Mouse (Mus musculus) kidney, postnatal 0 days (tissue): ENCODE data around the gene Il2rb. TPM values are rescaled to one million over a fixed set of nuclear protein-coding genes. Genes with fewer than 3 reads are reported as not detected.

Source experiments
- ATAC-seq: fragments of 200-750 bp; cut with Nextera tagmentation; replicated peaks from 2 replicates; pipeline ENCODE4 v1.8.0; 2017; ENCODE audit warnings: low read depth, moderate number of reproducible peaks, moderate TSS enrichment, moderate library complexity; ENCODE audit not compliant: low FRiP score
- DNase-seq: peaks from one replicate; pipeline ENCODE4 v3.0.0-alpha.2; 2016; ENCODE audit warnings: low spot score
- H3K27ac ChIP-seq: fragments of 300-500 bp; sonication (generic); 2 replicates; pipeline ENCODE4 v1.5.1; 2014; ENCODE audit warnings: mild to moderate bottlenecking
- H3K27me3 ChIP-seq: fragments of 300-500 bp; sonication (generic); 2 replicates; pipeline ENCODE4 v1.6.1; 2014; ENCODE audit warnings: low read length, mixed read lengths; ENCODE audit not compliant: insufficient read depth
- H3K36me3 ChIP-seq: fragments of 300-500 bp; sonication (generic); 2 replicates; pipeline ENCODE4 v1.6.1; 2014; ENCODE audit warnings: low read length, mixed read lengths; ENCODE audit not compliant: insufficient read depth
- H3K4me1 ChIP-seq: fragments of 300-500 bp; sonication (generic); replicated peaks from 2 replicates; pipeline ENCODE4 v1.6.1; 2014; ENCODE audit warnings: antibody characterized with exemption, low read length, mixed read lengths; ENCODE audit not compliant: insufficient read depth
- H3K4me2 ChIP-seq: fragments of 300-500 bp; sonication (generic); 2 replicates; pipeline ENCODE4 v1.6.1; 2014; ENCODE audit warnings: mild to moderate bottlenecking, low read length, moderate library complexity, mixed read lengths
- H3K4me3 ChIP-seq: fragments of 300-500 bp; sonication (generic); replicated peaks from 2 replicates; pipeline ENCODE4 v1.5.1; 2014; ENCODE audit warnings: low read depth, low read length
- H3K9ac ChIP-seq: fragments of 300-500 bp; sonication (generic); 2 replicates; pipeline ENCODE4 v1.6.1; 2014; ENCODE audit warnings: low read depth, low read length
- H3K9me3 ChIP-seq: fragments of 300-500 bp; sonication (generic); replicated peaks from 2 replicates; pipeline ENCODE4 v1.6.1; 2016; ENCODE audit warnings: low read length, inconsistent platforms, mixed read lengths
- CTCF ChIP-seq: IDR thresholded peaks from 2 replicates; pipeline ENCODE4 v1.5.1; 2016; ENCODE audit warnings: antibody characterized with exemption, low read depth, mild to moderate bottlenecking, moderate library complexity
- WGBS: fragments of 180-500 bp; shearing (Covaris S2); extraction: QIAGEN DNeasy Blood & Tissue Kit; methylation state at CpG from one replicate; pipeline ENCODE4 v1.1.7; 2014; 5-methylcytosine and 5-hydroxymethylcytosine counted together
- polyA plus RNA-seq: library from polyadenylated mRNA; unstranded; fragments of >200 nt; fragmentation: Nextera tagmentation; extraction: Ambion mirVana; gene quantifications from 2 replicates; pipeline ENCODE4 v1.2.1, GENCODE M21; 2015

The Il2rb gene
- polyA plus RNA-seq, 1 experiment from 2014 or later, result 1.1 TPM

DNA sequence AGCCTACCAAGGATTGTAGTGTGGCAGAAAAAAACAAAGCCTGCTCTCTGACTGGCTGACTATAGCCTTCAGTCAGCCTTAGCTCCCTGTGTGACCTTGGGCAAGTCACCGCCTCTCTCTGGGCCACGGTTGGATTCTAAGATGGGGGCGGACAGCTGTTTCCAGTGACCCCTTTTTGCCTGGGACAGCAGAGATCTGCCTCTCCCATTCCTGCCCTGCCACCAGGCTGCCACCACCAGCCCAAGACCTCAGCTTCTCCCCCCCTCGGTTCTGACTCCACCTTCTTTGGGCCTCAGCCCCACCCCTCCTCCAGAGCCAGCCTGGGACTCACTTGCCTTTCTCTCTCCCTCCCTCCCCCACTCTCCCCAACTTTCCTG lies 57.1 kb downstream of the Il2rb start:
- no peak for TF ChIP-seq CTCF
- 56% methylated on average over 4 of the region's 4 CpGs for WGBS
- Histone ChIP-seq H3K9ac (no peak overlapping the region), H3K4me2 (no peak overlapping the region), H3K36me3 (0 out of 2 replicates have a peak, but pooled peaks cover 9% of the 10 kb centered on the region), H3K4me1 (peaks cover 15% of the 10 kb centered on the region), H3K27me3 (no peaks in the 10 kb centered on the region), H3K27ac (no peak overlapping the region), H3K4me3 (no peak overlapping the region), H3K9me3 (no peaks in the 10 kb centered on the region)
- ATAC-seq (no peak), DNase-seq (no peak)

DNA sequence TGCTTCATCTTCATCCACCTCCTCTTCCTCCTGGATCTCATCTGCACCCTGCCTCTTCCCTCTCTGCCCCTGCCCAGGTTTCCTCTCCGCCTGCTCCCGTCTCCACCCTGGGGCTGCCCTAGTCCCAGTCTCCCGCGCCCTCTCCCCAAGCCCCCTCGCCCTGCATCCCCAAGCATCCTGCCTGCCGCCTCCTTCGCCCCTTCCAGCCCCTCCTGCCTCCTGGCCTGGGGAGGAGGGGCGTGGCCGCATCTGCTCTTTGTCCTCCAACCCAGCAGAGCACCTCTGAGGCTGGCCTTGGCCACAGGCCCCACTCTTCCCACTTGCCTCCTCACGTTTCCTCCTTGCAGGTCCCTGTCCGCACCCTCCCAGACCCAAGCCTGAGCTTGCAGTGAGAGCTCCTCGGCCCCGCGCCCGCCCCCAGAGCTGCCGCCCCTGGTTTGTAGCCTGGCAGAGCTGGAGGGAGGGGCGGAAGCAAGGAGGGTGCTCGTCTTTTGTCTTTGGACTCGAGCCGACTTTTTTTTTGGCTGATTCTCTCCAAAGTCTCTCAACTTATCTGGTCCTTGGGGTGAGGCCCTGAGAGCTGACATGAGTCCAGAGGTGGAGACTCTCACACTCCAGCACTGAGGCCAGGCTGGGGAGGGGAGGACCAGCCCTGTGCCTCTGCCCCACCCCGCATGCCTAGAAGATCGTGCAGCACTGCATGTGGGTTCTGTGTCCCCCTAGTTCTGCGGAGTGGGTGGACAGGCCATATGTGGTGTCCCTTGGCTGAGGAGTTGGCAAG lies 57.6 kb downstream of the Il2rb start:
- TF ChIP-seq CTCF, result no peak
- peaks cover 15% of the 10 kb centered on the region for H3K4me1 ChIP-seq
- H3K27ac ChIP-seq, result peak overlapping the region; percentile 61
- DNase-seq (no peak), ATAC-seq (peak; percentile 9; the same call in 1 of the 2 replicates)
- H3K4me2 ChIP-seq, result peak overlapping the region; percentile 64
- 0 out of 2 replicates have a peak, but pooled peaks cover 9% of the 10 kb centered on the region for H3K36me3 ChIP-seq
- no peaks in the 10 kb centered on the region for H3K9me3 ChIP-seq
- H3K4me3 ChIP-seq, result 0 out of 2 replicates have a peak overlapping the region, but pooled peaks have one; percentile 6
- WGBS, result 23% methylated on average over 22 of the region's 23 CpGs
- H3K9ac ChIP-seq, result peak overlapping the region; percentile 49; the same call in 1 of the 2 replicates
- no peaks in the 10 kb centered on the region for H3K27me3 ChIP-seq

- peak overlapping the region; percentile 64 for H3K4me2 ChIP-seq
- H3K27ac ChIP-seq, result peak overlapping the region; percentile 36; the same call in 1 of the 2 replicates
- WGBS, result 7% methylated on average over 28 of the region's 32 CpGs
- H3K4me3 ChIP-seq, result 0 out of 2 replicates have a peak overlapping the region, but pooled peaks have one; percentile 6
- peaks cover 14% of the 10 kb centered on the region; the same call in 1 of the 2 replicates for H3K36me3 ChIP-seq
- no peaks in the 10 kb centered on the region for H3K27me3 ChIP-seq
- H3K9me3 ChIP-seq, result no peaks in the 10 kb centered on the region
- DNase-seq (peak; percentile 94), ATAC-seq (peak; percentile 50)
- TF ChIP-seq CTCF, result peak; percentile 61
- peak overlapping the region; percentile 49; the same call in 1 of the 2 replicates for H3K9ac ChIP-seq
- H3K4me1 ChIP-seq, result peaks cover 15% of the 10 kb centered on the region
These were observed 58.5 kb downstream of the Il2rb start for GRCm38 (mm10) chr15:78436380-78437192.

- no peak overlapping the region for H3K4me2 ChIP-seq
- H3K9me3 ChIP-seq, result no peaks in the 10 kb centered on the region
- no peak for DNase-seq
- no peak for TF ChIP-seq CTCF
- H3K4me3 ChIP-seq, result no peak overlapping the region
- H3K36me3 ChIP-seq, result peaks cover 14% of the 10 kb centered on the region; the same call in 1 of the 2 replicates
- H3K4me1 ChIP-seq, result peaks cover 20% of the 10 kb centered on the region
- no peaks in the 10 kb centered on the region for H3K27me3 ChIP-seq
- no peak for ATAC-seq
- no peak overlapping the region for H3K27ac ChIP-seq
- 63% methylated on average over 11 of the region's 11 CpGs for WGBS
- H3K9ac ChIP-seq, result no peak overlapping the region
These were observed 59.4 kb downstream of the Il2rb start for GRCm38 (mm10) chr15:78435681-78436080.

DNA sequence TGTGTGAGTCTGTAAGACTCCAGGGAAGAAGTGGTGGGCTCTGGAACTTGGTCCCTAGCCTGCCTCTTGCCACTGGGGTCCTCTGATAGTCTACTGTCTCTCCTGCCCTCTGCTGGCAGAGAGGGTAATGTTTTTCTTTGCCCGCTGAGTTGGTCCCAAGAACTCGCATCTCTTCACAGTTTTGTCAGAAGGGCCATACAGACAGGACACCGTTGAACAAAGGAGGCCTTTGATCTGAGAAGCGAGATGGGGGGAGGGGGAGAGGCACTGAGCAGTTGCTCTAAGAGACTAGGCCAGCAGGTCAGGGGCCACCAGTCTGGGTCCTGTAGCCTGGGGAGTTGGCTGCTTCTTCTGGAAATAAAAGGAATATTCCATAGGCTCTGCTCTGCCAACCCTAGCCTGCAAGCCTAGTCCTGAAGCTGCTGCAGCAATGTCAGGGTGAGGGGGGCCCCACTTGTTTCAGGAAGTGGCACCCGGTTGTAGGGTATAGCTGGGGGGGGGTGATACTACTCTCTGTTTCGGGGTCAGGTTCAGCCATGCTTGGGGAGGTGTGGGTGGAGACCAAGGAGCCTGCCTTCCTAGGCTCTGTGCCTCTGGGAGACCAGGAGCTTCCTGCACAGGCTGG lies 60.1 kb downstream of the Il2rb start:
- H3K4me1 ChIP-seq, result peaks cover 24% of the 10 kb centered on the region
- H3K9me3 ChIP-seq, result no peaks in the 10 kb centered on the region
- no peak overlapping the region for H3K9ac ChIP-seq
- 31% methylated on average over 6 of the region's 6 CpGs for WGBS
- no peaks in the 10 kb centered on the region for H3K27me3 ChIP-seq
- peak; percentile 79 for TF ChIP-seq CTCF
- peaks cover 14% of the 10 kb centered on the region; the same call in 1 of the 2 replicates for H3K36me3 ChIP-seq
- H3K27ac ChIP-seq, result no peak overlapping the region
- peak; percentile 77 for DNase-seq
- H3K4me2 ChIP-seq, result no peak overlapping the region
- H3K4me3 ChIP-seq, result no peak overlapping the region
- no peak for ATAC-seq
